Mouse (Mus musculus): ENCODE data around the gene Eif3k.

The Eif3k gene

DNA sequence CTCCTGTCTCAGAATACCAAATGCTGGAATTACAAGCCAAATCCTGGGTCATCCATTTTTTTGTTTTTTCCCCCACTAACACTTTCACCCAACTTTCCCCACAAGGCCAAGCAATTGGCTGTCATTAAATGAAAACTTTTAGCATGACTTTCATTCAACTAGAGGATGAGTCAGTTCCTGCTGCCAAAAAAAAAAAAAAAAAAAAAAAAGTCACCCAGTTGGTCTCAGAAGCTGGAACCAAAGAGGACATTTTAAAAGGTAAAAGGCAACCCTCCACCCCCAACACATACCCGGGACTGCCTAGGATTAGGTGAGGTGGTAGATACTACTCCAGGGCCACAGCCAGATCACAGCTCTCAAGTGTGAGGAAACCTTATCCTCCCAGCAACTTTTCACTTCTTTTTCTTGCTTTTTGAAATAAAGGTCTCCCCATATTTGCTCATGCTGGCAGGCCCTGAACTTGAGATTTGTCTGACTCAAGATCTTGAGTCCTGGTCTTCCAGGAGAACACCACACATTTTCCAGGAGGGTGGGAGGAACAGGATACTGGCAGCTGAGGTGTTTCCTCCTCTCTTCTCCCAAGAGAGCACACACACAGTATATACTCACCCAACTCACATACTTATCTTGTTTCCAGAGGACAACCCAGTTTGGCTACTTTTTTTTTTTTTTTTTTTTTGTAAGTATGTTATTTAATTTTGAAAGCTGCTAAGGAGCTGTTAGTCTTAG is 23.5 kb downstream of the Eif3k start:
- DNase-seq, result no peak

DNA sequence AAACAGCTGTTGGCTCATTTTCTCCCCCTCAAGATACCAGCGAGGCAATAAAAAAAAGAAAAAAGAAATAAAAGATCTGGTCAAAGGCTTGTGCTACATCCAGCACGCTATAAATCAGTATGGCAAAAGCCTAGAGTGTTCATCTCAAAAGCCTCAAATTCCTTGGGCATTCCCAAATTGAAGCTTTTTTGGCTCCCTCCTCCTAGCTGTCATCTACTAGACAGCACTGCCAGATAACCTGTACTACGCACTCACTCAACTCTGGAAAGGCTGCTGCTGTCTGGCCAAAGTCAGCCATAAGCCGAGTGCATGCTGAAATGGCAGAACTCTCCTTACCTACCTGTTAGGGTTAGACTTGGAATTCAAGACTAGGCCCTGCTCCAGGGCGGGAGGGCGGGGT is 24.4 kb downstream of the Eif3k start:
- DNase-seq, result no peak

DNA sequence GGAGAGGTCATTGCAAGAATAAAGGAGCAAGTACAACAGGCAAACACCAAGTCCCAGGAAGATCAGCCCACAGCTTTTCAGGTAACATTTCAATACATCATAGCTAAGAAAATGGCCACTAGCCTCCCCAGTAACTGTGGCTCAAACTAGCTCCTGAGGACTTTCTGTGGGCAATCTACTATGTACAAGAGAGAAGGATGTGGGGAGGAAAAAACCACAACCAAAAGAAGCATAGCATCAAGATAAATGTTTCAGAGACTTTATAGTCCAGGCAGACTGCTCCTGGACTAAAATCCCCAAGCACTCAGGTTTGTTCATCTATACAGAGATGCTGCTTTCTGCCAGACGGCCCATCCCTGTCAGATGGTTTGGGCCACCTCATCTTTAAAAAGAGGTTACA is 25.4 kb downstream of the Eif3k start:
- no peak for DNase-seq

DNA sequence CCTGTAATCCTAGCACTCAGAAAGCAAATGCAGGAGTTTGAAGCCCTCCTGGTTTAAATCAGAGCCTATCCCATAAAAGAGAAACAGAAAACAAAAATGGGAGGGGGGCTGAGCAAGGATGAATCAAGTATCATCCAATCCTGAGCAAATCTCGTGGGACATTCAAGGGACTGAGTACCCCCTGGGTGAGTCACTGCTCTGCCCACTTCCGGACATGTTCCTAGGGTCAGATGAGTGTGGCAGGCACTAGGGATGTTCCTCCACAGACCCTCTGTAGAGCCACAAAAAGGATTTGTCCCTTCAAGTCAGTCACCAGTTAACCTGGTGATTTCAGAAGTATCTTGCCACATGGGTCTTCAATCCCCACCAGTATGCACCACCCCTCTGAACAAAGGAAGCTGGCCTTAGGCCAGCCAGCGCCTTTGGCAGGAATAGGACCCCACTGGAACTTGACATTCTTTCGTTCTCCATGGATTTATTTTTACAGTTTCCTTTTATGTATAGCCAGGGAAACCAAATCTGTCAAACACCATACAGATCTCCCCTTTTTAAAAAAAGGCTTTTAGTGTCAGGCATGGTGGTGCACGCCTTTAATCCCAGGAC is 26.3 kb downstream of the Eif3k start:
- no peak for DNase-seq

DNA sequence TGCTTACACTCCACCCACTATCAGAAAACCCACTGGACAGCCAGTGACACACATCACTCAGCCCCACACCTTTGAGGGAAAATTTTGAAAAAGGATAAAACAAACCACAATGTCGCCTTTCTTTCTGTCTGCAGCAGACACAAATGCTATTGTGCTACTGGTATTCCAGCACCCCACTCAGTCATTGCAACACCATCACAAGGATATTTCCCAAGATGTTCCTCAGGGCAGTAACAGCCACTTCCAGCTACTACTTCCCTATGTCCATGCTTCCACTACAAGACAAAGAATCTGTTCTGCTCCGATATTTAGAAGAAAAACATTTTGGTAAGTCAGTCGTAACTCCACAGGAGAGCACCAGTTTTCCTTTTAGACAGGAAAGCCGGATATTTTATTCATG is 26.9 kb downstream of the Eif3k start:
- no peak for DNase-seq

DNA sequence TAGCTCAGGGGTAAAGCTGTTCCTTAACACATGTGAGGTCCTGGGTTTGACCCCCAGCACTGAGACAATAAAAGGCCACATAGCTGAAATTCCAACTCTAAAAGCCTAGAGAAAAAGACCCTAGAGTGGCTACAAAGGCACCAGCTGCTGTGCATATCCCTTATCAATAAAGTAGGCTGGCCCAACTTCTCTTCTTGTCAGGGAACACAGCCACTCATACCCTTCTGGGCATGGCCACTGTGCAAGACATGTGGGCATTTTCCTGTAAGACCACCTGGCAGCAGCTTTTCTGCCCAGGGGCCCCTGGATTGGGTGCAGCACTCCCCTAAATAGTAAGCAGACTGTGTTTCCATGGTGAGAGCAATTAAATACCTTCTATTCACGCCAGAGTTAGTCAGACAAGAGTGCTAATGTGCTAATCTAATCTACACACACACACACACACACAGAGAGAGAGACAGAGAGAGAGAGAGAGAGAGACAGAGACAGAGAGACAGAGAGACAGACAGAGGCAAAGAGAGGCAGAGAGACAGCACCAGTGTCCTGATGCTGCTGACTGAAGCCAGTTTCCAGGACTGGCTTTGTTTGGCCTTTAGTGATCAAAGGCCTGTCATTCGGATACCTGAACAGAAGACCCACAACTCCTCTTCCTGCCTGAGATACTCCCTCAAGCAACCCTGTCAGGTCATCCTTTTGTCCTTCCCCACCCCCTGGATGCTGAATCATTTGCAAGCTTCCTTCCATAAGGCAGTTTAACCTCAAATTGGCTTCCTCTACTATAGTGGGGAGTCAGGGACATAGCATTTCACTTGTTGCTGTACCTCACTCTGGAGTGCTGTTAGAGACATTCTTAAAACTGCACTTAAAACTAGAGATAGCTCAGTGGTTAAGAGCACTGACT is 27.9 kb downstream of the Eif3k start:
- no peak for DNase-seq

DNA sequence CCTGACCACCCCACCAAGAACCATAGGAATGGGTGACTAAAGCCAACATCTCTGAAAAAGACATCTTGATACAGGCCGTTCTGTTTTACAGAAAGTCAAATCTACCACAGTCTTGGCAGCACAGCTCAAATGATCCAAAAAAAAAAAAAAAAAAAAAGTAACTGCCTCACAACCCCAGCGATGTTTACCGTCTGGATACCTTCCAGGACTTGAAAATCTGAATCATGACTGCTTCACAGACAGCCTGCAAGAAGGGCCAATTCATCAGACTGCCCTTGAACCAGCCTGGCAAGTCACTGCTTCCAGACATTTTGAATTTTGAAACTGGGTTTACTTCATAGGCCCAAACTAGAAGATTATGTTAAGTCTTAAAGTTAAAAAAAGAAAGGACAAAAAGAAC is 28.9 kb downstream of the Eif3k start:
- DNase-seq, result no peak

DNA sequence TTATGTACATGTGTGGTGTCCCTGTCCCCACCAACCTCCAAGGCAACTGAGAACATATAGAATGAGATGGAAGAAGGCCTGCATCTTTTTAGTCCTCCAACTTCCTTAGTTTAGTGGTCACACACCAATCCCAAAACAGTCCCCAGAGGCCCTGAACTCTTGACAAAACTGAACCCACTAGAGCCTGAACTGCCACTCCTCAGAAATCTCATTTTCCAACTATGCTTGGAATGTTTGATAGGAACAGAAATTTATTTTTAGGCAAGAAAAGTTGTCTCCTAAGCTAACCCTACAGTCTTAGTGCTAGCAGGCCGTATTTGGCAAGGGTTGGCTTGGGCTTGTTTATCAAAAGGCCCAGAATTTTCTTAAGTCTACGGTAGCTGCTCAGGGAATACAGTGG is 29.9 kb downstream of the Eif3k start:
- no peak for DNase-seq

DNA sequence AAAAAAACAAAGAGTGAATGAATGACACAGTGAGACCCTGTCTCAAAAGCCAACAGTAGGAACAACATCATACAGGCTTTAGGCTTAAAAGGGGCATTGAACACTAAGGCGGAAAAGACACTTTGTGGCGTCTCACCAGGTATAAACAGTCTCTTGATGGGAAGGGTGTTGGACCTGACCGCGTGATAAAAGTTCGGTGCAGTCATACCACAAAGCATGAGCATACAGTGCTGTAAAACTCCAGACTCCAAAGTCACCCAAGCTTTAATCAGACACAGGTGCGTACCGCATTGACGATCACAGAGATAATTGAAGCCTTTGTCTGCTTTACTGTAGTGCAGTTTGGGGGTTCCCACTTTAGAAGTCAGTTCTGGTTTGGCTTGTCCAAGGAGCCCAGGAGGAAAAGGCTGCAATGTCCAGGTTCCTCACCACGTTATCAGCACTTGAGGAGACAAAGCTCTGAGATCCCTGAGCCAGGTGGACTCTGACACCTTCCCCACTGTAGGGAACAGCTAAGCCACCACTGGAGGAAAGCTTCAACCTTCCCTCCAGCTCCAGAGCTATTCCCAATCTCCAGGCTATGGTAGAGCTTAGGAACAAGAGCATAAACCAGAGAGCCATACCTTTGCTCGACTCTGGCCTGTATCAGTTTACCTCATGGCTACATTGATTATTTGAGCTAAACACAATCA is 31.2 kb downstream of the Eif3k start:
- no peak for DNase-seq

DNA sequence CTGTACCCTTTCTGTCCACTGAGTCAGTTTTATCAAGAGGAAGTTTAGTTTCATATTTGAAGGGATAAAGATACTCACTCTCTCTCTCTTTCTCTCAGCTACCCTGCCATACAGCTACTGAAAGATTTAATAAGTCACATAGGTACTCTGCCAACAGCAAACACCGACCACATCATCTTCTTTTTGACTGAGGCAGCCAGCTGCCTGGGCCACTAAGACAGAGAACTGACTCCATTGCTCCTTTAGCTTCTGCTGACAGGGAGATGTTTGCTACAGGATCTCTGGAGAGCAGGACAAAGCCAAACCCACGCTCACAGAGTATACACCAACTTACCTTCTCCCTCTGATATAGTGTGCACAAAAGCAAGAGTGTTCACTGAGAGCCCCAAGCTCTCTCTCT is 32.4 kb downstream of the Eif3k start:
- DNase-seq, result no peak

DNA sequence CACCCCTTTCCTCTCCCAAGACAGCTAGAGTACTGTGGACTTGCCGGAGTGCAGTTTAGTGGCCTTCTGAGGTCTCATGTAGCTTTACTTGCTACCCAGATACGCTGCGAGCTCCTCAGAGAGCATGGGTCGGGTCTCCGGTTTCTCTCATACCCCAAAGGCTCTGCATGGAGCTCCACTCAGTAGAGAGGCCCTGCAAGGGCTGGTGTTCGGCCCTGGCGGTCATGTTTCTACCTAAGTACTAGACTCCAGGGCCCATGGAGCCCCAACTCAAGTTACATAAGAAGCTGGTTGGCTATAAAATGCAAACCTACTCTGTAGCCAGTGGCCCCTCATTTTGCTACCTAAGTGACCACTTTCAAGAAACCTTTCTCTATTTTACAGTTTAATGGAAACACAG is 32.9 kb downstream of the Eif3k start:
- DNase-seq, result no peak

DNA sequence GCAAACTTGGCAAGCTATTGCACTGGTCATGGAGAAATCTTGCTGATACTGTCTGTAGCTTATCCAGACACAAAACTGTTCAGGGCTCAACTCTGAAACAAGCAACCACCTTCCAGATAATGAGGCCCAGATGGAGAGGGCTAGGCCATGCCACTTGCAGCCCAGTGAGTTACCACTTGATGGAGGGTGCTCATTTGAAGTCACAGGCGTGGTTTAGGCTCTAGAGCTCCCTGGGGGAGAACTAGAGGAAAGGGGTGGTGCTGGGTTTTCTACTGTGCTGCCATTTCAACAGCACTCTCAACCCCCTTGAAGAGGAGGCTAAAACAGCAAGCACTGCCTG is 35.4 kb downstream of the Eif3k start:
- DNase-seq, result no peak

DNA sequence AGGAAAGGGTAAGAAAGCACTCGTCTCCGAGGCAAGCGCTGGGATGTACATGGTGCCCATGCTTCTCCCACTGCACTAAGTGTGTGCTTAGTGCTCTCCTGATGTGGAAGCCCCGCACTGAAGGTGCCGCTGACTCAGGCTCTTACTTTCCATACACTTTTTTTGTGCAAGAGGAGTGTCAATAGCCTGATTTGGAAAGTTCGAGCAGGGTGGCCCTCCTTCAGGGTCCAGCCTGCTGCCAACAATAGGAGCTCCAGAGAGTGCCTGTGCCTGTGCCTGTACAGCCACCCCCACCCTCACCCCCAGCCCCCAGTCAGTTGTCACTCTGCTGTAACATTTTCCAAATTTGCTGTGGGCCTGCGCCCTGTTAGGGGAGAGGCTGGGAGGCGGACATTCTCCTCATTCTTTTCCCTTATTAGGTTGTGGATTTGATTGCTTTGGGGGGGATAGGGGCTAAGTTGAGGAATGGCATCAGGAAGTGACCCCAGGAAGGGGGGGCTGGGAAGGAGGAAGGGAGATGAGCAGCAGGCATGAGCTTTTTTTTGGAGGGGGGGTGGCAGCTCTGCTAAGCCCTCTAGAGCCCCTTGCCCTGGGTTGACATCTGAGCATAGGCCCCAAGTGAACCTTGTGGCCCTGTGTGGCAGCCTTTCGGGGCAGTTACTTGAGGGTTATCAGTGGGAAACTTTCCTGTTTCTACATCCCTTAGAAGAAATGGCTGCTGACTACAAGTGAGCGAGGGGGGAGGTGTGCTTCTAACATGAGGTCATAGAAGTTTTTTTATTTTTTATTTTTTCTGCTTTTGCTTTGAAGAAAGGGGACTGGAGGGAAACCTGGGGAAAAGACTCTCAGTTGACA is 36.0 kb downstream of the Eif3k start:
- DNase-seq, result no peak

DNA sequence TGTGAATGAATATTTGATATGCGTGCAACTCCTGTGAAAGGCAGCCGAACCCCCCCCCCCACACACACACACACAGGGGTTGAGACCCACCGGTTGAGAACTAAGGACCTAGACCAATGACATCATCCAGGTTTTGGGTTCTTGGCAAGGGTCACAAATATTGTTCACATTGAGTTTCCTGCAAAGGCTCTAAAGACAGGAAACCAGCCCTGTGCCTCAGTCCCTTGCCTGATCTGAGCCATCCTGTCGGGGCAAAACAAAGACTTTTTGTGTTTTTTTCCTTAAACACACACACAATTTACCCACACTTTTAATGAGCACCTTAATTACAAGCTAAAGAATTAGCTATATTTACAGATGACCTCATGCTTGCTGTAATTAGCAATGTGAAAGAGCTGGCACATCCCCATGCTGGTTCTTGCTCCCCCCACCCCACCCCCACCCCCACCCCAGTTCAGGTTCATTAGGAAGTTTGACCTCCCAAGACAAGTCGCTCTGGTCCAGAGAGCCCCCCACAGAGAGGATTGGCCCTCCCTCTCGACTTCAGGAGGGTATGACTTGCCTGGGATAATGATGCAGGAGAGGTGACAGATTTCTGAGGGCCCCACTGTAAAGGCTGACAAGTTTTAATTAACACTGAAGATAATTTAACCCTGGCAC is 36.8 kb downstream of the Eif3k start:
- DNase-seq, result no peak

DNA sequence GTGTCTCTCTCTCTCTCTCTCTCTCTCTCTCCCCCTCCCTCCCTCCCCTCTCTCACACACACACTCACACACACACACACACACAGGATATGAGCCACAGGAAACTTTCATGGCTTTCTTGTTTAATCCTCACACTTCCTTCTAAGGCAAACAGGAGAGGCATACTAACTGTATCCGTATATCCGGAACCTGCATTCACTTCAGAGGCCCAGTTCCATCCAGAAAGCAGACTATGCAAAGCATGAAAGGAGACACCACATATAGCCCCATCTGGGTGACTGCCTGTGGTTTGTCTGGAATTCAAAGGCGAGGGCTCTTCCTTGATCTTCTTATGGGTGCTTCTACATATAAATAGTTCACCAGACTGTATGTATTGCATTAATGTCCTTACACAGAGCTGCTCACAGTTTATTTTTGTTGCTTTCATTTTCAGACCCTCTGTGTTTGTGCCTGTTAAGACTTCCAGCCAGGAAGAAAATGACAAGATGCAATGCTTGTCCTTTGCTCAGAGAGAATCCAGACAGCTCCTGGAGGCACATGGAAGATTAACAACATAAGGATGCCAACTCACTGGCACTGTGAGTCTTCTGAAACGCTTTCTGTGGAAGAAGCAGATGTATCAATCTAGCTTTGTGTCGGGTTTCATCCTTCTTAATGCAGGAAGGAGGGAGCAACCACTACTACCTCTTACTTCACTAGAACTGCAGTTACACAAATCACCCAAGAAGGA is 38.0 kb downstream of the Eif3k start:
- no peak for DNase-seq

DNA sequence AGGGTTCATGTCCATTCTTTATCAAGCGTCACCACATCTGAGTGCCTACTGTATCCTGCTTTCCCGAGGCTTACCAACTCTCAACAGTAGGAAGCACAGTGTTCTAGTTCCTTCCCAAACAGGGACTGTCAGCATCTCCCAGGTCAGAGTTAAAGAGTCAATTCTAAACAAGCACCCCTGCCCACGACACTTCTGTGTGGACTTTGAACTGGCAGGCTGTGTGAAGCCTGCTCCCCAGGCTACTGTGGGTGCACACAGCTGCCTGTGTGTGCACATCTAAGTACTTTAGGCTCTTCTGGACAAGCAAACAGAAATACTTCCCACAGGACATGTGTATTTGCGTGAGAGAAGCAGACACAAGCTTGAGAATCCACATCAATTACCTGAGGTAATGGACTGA is 40.1 kb downstream of the Eif3k start:
- no peak for DNase-seq

DNA sequence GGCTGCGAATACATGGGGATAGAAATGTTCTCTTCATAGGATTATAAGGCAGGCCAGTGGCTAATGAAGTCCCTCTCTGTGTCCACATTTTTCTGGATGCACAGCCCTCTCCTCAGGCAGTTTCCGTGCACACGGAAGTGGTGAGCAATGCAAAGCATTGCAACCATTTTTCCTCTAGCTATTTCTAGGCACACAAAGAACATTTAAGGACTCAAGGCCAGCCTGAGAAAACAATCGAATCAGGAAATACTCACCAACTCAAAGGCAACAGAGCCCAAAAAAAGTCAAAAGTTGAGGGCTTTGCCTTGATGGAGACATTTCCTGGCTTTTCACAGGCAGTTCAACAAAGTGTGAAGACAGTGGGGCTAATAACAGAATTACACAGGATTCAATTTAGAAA is 40.5 kb downstream of the Eif3k start:
- no peak for DNase-seq

DNA sequence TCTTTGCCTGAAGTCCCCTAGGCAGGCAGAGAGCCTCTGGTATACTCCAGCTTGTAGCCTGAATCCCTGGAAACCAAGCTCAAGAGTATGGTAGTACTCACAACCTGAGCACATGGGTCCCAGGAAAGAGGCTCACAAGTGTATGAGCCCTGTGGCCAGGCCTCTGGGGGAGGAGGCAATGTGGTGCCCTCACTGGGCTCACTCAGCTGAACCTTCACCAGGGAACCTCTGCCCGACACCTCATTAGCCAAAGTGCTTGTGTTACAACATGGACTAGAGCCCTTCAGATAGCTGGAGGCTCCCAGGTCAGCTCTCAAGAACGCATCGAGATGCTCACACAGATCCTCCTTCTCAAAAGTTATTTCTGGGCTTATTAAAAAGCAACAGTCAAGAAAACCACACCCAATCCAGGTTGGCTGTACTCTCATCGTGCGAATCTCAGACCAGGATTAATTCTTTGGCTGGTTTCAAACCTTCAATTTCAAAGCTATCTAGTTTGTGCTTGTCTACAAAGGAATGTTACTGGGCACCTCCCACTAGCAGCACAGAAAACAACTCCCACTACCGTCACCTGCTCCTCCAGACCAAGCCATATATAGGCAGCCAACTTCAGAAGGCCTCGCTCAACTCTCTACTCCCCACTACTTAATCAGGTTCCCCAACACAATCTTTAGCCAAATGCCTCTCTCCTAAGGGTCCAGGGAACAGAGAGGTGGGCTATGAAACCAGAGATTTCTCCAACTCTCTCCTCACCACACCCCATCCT is 42.1 kb downstream of the Eif3k start:
- no peak for DNase-seq

DNA sequence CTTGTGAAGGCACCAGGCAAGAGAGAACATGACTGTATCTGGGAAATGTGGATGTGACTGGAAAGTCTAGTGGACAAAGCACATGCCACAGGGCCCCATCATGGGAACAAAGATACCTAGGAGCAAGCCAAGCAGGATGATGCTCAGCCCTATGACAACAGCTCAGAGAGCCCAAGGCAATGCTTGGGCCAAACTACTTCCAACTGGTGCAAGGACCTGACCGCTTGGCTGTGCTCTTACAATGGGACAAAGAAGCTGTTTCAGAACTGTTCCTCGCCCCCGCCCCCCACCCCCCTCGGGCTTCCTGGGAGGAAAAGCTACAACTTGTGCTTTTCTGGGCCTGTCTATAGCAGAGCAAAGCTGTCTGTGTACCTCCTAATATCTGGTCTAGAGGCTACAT is 43.0 kb downstream of the Eif3k start:
- no peak for DNase-seq

DNA sequence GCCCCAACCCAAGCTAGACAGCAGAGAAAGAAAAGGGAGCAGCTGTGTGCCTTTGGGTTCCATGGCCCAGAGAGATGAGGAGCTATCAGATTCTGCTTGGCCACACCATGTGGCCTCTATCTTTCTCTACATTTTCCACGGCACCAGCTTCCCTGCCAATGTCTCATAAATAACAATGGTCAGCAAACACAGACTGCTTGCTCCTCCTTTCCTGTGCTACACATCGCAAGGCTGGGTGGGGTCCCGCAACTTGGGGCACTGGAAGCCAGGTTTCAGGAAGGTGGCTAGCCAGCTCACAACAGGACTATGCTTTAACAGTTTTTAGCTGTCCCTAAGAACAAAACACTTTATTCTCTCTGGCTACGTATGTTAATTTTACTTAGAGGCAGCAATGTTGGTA is 44.9 kb downstream of the Eif3k start:
- DNase-seq, result no peak

DNA sequence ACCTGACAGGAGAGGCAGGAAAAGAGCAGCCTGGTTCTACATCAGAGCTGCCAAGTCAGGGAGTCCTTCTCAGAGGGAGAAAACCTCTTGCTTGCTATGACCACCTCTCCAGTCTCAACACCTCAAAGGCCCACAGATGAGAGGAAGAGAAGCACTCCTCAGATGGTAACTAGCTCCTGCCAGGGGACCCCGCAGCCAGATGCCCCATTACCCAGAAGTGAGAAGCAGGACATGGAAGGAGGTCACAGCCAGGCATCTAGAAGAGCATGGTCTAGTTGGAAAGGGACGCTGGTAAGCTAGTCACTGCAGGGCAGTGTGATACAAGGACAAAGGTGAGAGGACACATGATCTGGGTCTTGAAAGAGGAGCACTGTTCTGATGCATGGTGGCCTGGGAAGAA is 47.8 kb downstream of the Eif3k start:
- no peak for DNase-seq

All from cerebellum, adult 9-11 months (tissue).